Comparison of ENCODE assay signal across 23 mouse cellular contexts in the genomic region with DNA sequence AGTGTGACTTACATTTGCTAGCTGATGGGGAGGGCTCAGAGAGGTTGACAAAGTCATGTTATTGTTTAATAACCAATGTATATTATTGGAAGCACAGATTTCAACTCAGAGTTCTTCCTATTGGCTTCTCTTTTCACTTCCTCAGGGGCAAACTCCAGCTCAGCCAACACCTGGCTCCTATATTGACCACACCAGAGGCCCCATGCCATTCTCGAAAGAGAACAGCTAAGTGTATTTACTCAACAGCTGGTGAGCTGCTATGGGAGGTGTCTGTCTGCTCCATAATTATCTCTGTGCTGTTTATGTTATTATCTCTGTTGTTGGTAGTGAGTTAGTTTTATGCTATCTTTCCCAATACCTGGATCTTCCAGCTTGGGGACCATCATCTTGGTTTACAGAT.
"Had no signal": no experiment of that assay in that cellular context is flagged by ENCODE, and none has a peak within 500 bp of the region (broad histone marks: within the 10 kb centered on the region; RNA-seq: fewer than 3 reads in every experiment).

No protein-coding gene starts in this region.

- H3K27ac ChIP-seq: embryonic facial prominence, embryonic 10.5 days; embryonic facial prominence, embryonic 12.5 days; embryonic facial prominence, embryonic 13.5 days; embryonic facial prominence, embryonic 15.5 days; forebrain, embryonic 10.5 days; forebrain, embryonic 12.5 days; forebrain, embryonic 13.5 days; forebrain, embryonic 15.5 days; gastrocnemius, adult 2 months; heart, adult 2 months had no signal

- H3K4me2 ChIP-seq: embryonic facial prominence, embryonic 12.5 days; embryonic facial prominence, embryonic 13.5 days; embryonic facial prominence, embryonic 15.5 days; forebrain, embryonic 12.5 days; forebrain, embryonic 13.5 days; forebrain, embryonic 15.5 days had no signal

- H3K9me3 ChIP-seq: embryonic facial prominence, embryonic 10.5 days; embryonic facial prominence, embryonic 12.5 days; embryonic facial prominence, embryonic 13.5 days; embryonic facial prominence, embryonic 15.5 days; forebrain, embryonic 10.5 days; forebrain, embryonic 12.5 days; forebrain, embryonic 13.5 days; forebrain, embryonic 15.5 days had no signal

- DNase-seq: cerebellum, adult 2 months; cerebellum, adult 8-10 months; cerebellum, adult 9-10 months; cerebellum, adult 9-11 months; embryo, embryonic 11 days; forebrain, postnatal 0 days; gastrocnemius, adult 2 months; gastrocnemius, postnatal 10 days; gastrocnemius, postnatal 14 days; gastrocnemius, postnatal 25 days; gastrocnemius, postnatal 36 days; heart, adult 18-20 months; heart, adult 2 months had no signal

- H3K4me3 ChIP-seq: embryonic facial prominence, embryonic 10.5 days; embryonic facial prominence, embryonic 12.5 days; embryonic facial prominence, embryonic 13.5 days; embryonic facial prominence, embryonic 15.5 days; erythroblast, embryonic 14.5 days; forebrain, embryonic 10.5 days; forebrain, embryonic 12.5 days; forebrain, embryonic 13.5 days; forebrain, embryonic 15.5 days; gastrocnemius, adult 2 months; heart, adult 2 months had no signal

- H3K9ac ChIP-seq: embryonic facial prominence, embryonic 12.5 days; embryonic facial prominence, embryonic 13.5 days; embryonic facial prominence, embryonic 15.5 days; forebrain, embryonic 12.5 days; forebrain, embryonic 13.5 days; forebrain, embryonic 15.5 days; forebrain, postnatal 0 days had no signal

- H3K27me3 ChIP-seq: embryonic facial prominence, embryonic 12.5 days; embryonic facial prominence, embryonic 13.5 days; embryonic facial prominence, embryonic 15.5 days; forebrain, embryonic 12.5 days; forebrain, embryonic 13.5 days; forebrain, embryonic 15.5 days had no signal

- ATAC-seq: forebrain, embryonic 13.5 days; forebrain, embryonic 15.5 days; forebrain, embryonic 16.5 days; forebrain, postnatal 0 days had no signal

- H3K36me3 ChIP-seq: embryonic facial prominence, embryonic 10.5 days; embryonic facial prominence, embryonic 12.5 days; embryonic facial prominence, embryonic 13.5 days; embryonic facial prominence, embryonic 15.5 days; forebrain, embryonic 10.5 days; forebrain, embryonic 12.5 days; forebrain, embryonic 15.5 days had no signal

- H3K4me1 ChIP-seq: embryonic facial prominence, embryonic 10.5 days; embryonic facial prominence, embryonic 12.5 days; embryonic facial prominence, embryonic 13.5 days; embryonic facial prominence, embryonic 15.5 days; forebrain, embryonic 13.5 days; forebrain, embryonic 15.5 days had no signal
